Mouse (Mus musculus): Measurements from ENCODE around the gene Lipc. TPM values are rescaled to one million over a fixed set of nuclear protein-coding genes. Genes with fewer than 3 reads are reported as not detected.
"Not testable (repeated sequence)": the region's sequence is repeated elsewhere in the genome, so short reads cannot be mapped to it uniquely, and the experiment has no call there.

Gene Lipc
- polyA plus RNA-seq, 1 experiment from 2014 or later = not detected

- Histone ChIP-seq H3K4me2 (replicated peaks; ENCODE audit: low read depth) (no peak overlapping the region), H3K27me3 (replicated peaks; ENCODE audit: control insufficient read depth, insufficient read depth, low read length) (no peaks in the 10 kb centered on the region), H3K4me3 (ENCODE audit: low read depth, low read length) (no peak overlapping the region), H3K36me3 (ENCODE audit: control insufficient read depth, insufficient read depth) (no peaks in the 10 kb centered on the region), H3K27ac (ENCODE audit: low read depth, low read length) (no peak overlapping the region), H3K4me1 (replicated peaks; ENCODE audit: control insufficient read depth, insufficient read depth, low read length) (peaks cover 7% of the 10 kb centered on the region), H3K9me3 (ENCODE audit: control insufficient read depth) (no peaks in the 10 kb centered on the region), H3K9ac (ENCODE audit: low read depth, low read length) (no peak overlapping the region)
- WGBS = 89% methylated on average over 4 of the region's 4 CpGs
- TF ChIP-seq CTCF (IDR thresholded peaks at IDR 0.05; ENCODE audit: low read depth) = no peak
- ATAC-seq = no peak
Observed at GRCm38 (mm10) chr9:70867381-70867780, 84.6 kb downstream of the Lipc start.

GRCm38 (mm10) chr9:70864039-70864438 is 88.0 kb downstream of the Lipc start:
- H3K4me1 ChIP-seq (replicated peaks; ENCODE audit: control insufficient read depth, insufficient read depth, low read length) = peaks cover 7% of the 10 kb centered on the region
- WGBS = 38% methylated on average over 8 of the region's 8 CpGs
- no peak for TF ChIP-seq CTCF (IDR thresholded peaks at IDR 0.05; ENCODE audit: low read depth)
- no peak for ATAC-seq
- H3K27ac ChIP-seq (ENCODE audit: low read depth, low read length) = peak overlapping the region; percentile 83
- H3K27me3 ChIP-seq (replicated peaks; ENCODE audit: control insufficient read depth, insufficient read depth, low read length) = no peaks in the 10 kb centered on the region
- no peak overlapping the region for H3K9ac ChIP-seq (ENCODE audit: low read depth, low read length)
- no peak overlapping the region for H3K4me2 ChIP-seq (replicated peaks; ENCODE audit: low read depth)
- H3K9me3 ChIP-seq (ENCODE audit: control insufficient read depth) = no peaks in the 10 kb centered on the region
- H3K4me3 ChIP-seq (ENCODE audit: low read depth, low read length) = no peak overlapping the region
- no peaks in the 10 kb centered on the region for H3K36me3 ChIP-seq (ENCODE audit: control insufficient read depth, insufficient read depth)

- H3K27ac ChIP-seq (ENCODE audit: low read depth, low read length) = peak overlapping the region; percentile 83
- no peak overlapping the region for H3K4me3 ChIP-seq (ENCODE audit: low read depth, low read length)
- H3K9ac ChIP-seq (ENCODE audit: low read depth, low read length) = 0 out of 2 replicates have a peak overlapping the region, but pooled peaks have one; percentile 3
- no peaks in the 10 kb centered on the region for H3K9me3 ChIP-seq (ENCODE audit: control insufficient read depth)
- H3K27me3 ChIP-seq (replicated peaks; ENCODE audit: control insufficient read depth, insufficient read depth, low read length) = no peaks in the 10 kb centered on the region
- 15% methylated on average over 8 of the region's 8 CpGs for WGBS
- peak; percentile 96 for ATAC-seq
- no peak for TF ChIP-seq CTCF (IDR thresholded peaks at IDR 0.05; ENCODE audit: low read depth)
- H3K36me3 ChIP-seq (ENCODE audit: control insufficient read depth, insufficient read depth) = no peaks in the 10 kb centered on the region
- H3K4me2 ChIP-seq (replicated peaks; ENCODE audit: low read depth) = peak overlapping the region; percentile 33
- peaks cover 7% of the 10 kb centered on the region for H3K4me1 ChIP-seq (replicated peaks; ENCODE audit: control insufficient read depth, insufficient read depth, low read length)
Observed at GRCm38 (mm10) chr9:70863299-70863698, 88.7 kb downstream of the Lipc start.

GRCm38 (mm10) chr9:70859233-70859632 is 92.8 kb downstream of the Lipc start:
- Histone ChIP-seq H3K4me1 (replicated peaks; ENCODE audit: control insufficient read depth, insufficient read depth, low read length) (peaks cover 15% of the 10 kb centered on the region), H3K9ac (ENCODE audit: low read depth, low read length) (no peak overlapping the region), H3K4me2 (replicated peaks; ENCODE audit: low read depth) (no peak overlapping the region), H3K36me3 (ENCODE audit: control insufficient read depth, insufficient read depth) (no peaks in the 10 kb centered on the region), H3K27me3 (replicated peaks; ENCODE audit: control insufficient read depth, insufficient read depth, low read length) (no peaks in the 10 kb centered on the region), H3K4me3 (ENCODE audit: low read depth, low read length) (no peak overlapping the region), H3K9me3 (ENCODE audit: control insufficient read depth) (no peaks in the 10 kb centered on the region), H3K27ac (ENCODE audit: low read depth, low read length) (no peak overlapping the region)
- ATAC-seq = no peak
- no peak for TF ChIP-seq CTCF (IDR thresholded peaks at IDR 0.05; ENCODE audit: low read depth)
- 65% methylated on average over 5 of the region's 5 CpGs for WGBS

GRCm38 (mm10) chr9:70855868-70856267 is 96.2 kb downstream of the Lipc start:
- Histone ChIP-seq H3K27me3 (replicated peaks; ENCODE audit: control insufficient read depth, insufficient read depth, low read length) (no peaks in the 10 kb centered on the region), H3K4me2 (replicated peaks; ENCODE audit: low read depth) (no peak overlapping the region), H3K9me3 (ENCODE audit: control insufficient read depth) (no peaks in the 10 kb centered on the region), H3K27ac (ENCODE audit: low read depth, low read length) (0 out of 2 replicates have a peak overlapping the region, but pooled peaks have one; percentile 68), H3K4me1 (replicated peaks; ENCODE audit: control insufficient read depth, insufficient read depth, low read length) (0 out of 2 replicates have a peak, but pooled peaks cover 9% of the 10 kb centered on the region), H3K9ac (ENCODE audit: low read depth, low read length) (no peak overlapping the region), H3K36me3 (ENCODE audit: control insufficient read depth, insufficient read depth) (no peaks in the 10 kb centered on the region), H3K4me3 (ENCODE audit: low read depth, low read length) (no peak overlapping the region)
- WGBS = 57% methylated on average over 6 of the region's 6 CpGs
- no peak for ATAC-seq
- TF ChIP-seq CTCF (IDR thresholded peaks at IDR 0.05; ENCODE audit: low read depth) = no peak

- Histone ChIP-seq H3K36me3 (ENCODE audit: control insufficient read depth, insufficient read depth) (no peaks in the 10 kb centered on the region), H3K27ac (ENCODE audit: low read depth, low read length) (peak overlapping the region; percentile 68), H3K4me1 (replicated peaks; ENCODE audit: control insufficient read depth, insufficient read depth, low read length) (0 out of 2 replicates have a peak, but pooled peaks cover 9% of the 10 kb centered on the region), H3K4me3 (ENCODE audit: low read depth, low read length) (no peak overlapping the region), H3K27me3 (replicated peaks; ENCODE audit: control insufficient read depth, insufficient read depth, low read length) (no peaks in the 10 kb centered on the region), H3K9me3 (ENCODE audit: control insufficient read depth) (no peaks in the 10 kb centered on the region), H3K4me2 (replicated peaks; ENCODE audit: low read depth) (no peak overlapping the region; the same call in 1 of the 2 replicates), H3K9ac (ENCODE audit: low read depth, low read length) (no peak overlapping the region)
- no peak for TF ChIP-seq CTCF (IDR thresholded peaks at IDR 0.05; ENCODE audit: low read depth)
- peak; percentile 90 for ATAC-seq
- 31% methylated on average over 6 of the region's 6 CpGs for WGBS
Observed at GRCm38 (mm10) chr9:70854950-70855349, 97.1 kb downstream of the Lipc start.

GRCm38 (mm10) chr9:70853081-70853480 is 98.9 kb downstream of the Lipc start:
- not testable (repeated sequence) for H3K4me3 ChIP-seq (ENCODE audit: low read depth, low read length); H3K27me3 ChIP-seq (replicated peaks; ENCODE audit: control insufficient read depth, insufficient read depth, low read length); H3K4me2 ChIP-seq (replicated peaks; ENCODE audit: low read depth); H3K9ac ChIP-seq (ENCODE audit: low read depth, low read length); ATAC-seq; H3K9me3 ChIP-seq (ENCODE audit: control insufficient read depth); H3K27ac ChIP-seq (ENCODE audit: low read depth, low read length); H3K4me1 ChIP-seq (replicated peaks; ENCODE audit: control insufficient read depth, insufficient read depth, low read length); H3K36me3 ChIP-seq (ENCODE audit: control insufficient read depth, insufficient read depth)
- 89% methylated on average over 15 of the region's 15 CpGs for WGBS

Data from intestine, postnatal 0 days (tissue).